Mouse (Mus musculus): ENCODE results near the gene Cxcl17. TPM values are rescaled to one million over a fixed set of nuclear protein-coding genes. Genes with fewer than 3 reads are reported as not detected.
"Not testable (repeated sequence)": the region's sequence is repeated elsewhere in the genome, so short reads cannot be mapped to it uniquely, and the experiment has no call there.

The Cxcl17 gene
- polyA plus RNA-seq, 1 experiment from 2014 or later = 0.15 TPM

GRCm38 (mm10) chr7:25428321-25428720 lies 15.6 kb upstream of the Cxcl17 start:
- Histone ChIP-seq H3K4me2 (ENCODE audit: low read depth, low read length) (no peak overlapping the region), H3K27me3 (ENCODE audit: control insufficient read depth, insufficient read depth, low read depth, low read length) (no peaks in the 10 kb centered on the region), H3K36me3 (ENCODE audit: control insufficient read depth, insufficient read depth) (no peaks in the 10 kb centered on the region), H3K27ac (ENCODE audit: low read length) (no peak overlapping the region), H3K4me3 (ENCODE audit: low read depth, low read length) (no peak overlapping the region), H3K9me3 (replicated peaks; ENCODE audit: control insufficient read depth, low read length) (no peaks in the 10 kb centered on the region), H3K9ac (ENCODE audit: low read depth, low read length) (no peak overlapping the region), H3K4me1 (ENCODE audit: control insufficient read depth, low read depth, low read length) (no peaks in the 10 kb centered on the region)
- ATAC-seq (ENCODE audit: low read depth) = no peak
- WGBS (ENCODE audit: insufficient replicate concordance) = 64% methylated on average over 3 of the region's 3 CpGs

- 0 out of 2 replicates have a peak, but pooled peaks have one; percentile 13 for ATAC-seq (ENCODE audit: low read depth)
- Histone ChIP-seq H3K4me3 (ENCODE audit: low read depth, low read length) (no peak overlapping the region), H3K9ac (ENCODE audit: low read depth, low read length) (no peak overlapping the region), H3K9me3 (replicated peaks; ENCODE audit: control insufficient read depth, low read length) (no peaks in the 10 kb centered on the region), H3K36me3 (ENCODE audit: control insufficient read depth, insufficient read depth) (no peaks in the 10 kb centered on the region), H3K4me1 (ENCODE audit: control insufficient read depth, low read depth, low read length) (no peaks in the 10 kb centered on the region), H3K4me2 (ENCODE audit: low read depth, low read length) (no peak overlapping the region), H3K27ac (ENCODE audit: low read length) (peak overlapping the region; percentile 38), H3K27me3 (ENCODE audit: control insufficient read depth, insufficient read depth, low read depth, low read length) (no peaks in the 10 kb centered on the region)
- 44% methylated on average over 5 of the region's 5 CpGs for WGBS (ENCODE audit: insufficient replicate concordance)
These were observed 14.5 kb upstream of the Cxcl17 start for GRCm38 (mm10) chr7:25427144-25427543.

- not testable (repeated sequence) for H3K4me1 ChIP-seq (ENCODE audit: control insufficient read depth, low read depth, low read length); H3K9me3 ChIP-seq (replicated peaks; ENCODE audit: control insufficient read depth, low read length); H3K27me3 ChIP-seq (ENCODE audit: control insufficient read depth, insufficient read depth, low read depth, low read length); H3K9ac ChIP-seq (ENCODE audit: low read depth, low read length); H3K36me3 ChIP-seq (ENCODE audit: control insufficient read depth, insufficient read depth); H3K27ac ChIP-seq (ENCODE audit: low read length); ATAC-seq (ENCODE audit: low read depth); H3K4me3 ChIP-seq (ENCODE audit: low read depth, low read length); H3K4me2 ChIP-seq (ENCODE audit: low read depth, low read length)
- 70% methylated on average over 4 of the region's 4 CpGs for WGBS (ENCODE audit: insufficient replicate concordance)
These were observed 13.7 kb upstream of the Cxcl17 start for GRCm38 (mm10) chr7:25426380-25426779.

- Histone ChIP-seq H3K27me3 (ENCODE audit: control insufficient read depth, insufficient read depth, low read depth, low read length) (no peaks in the 10 kb centered on the region), H3K36me3 (ENCODE audit: control insufficient read depth, insufficient read depth) (no peaks in the 10 kb centered on the region), H3K27ac (ENCODE audit: low read length) (no peak overlapping the region), H3K4me1 (ENCODE audit: control insufficient read depth, low read depth, low read length) (no peaks in the 10 kb centered on the region), H3K4me2 (ENCODE audit: low read depth, low read length) (no peak overlapping the region), H3K9me3 (replicated peaks; ENCODE audit: control insufficient read depth, low read length) (no peaks in the 10 kb centered on the region), H3K4me3 (ENCODE audit: low read depth, low read length) (no peak overlapping the region), H3K9ac (ENCODE audit: low read depth, low read length) (no peak overlapping the region)
- 29% methylated on average over 4 of the region's 4 CpGs for WGBS (ENCODE audit: insufficient replicate concordance)
- no peak for ATAC-seq (ENCODE audit: low read depth)
These were observed 11.7 kb upstream of the Cxcl17 start for GRCm38 (mm10) chr7:25424429-25424828.

GRCm38 (mm10) chr7:25422286-25422841 lies 9.7 kb upstream of the Cxcl17 start:
- Histone ChIP-seq H3K36me3 (ENCODE audit: control insufficient read depth, insufficient read depth) (no peaks in the 10 kb centered on the region), H3K4me1 (ENCODE audit: control insufficient read depth, low read depth, low read length) (no peaks in the 10 kb centered on the region), H3K9me3 (replicated peaks; ENCODE audit: control insufficient read depth, low read length) (no peaks in the 10 kb centered on the region), H3K9ac (ENCODE audit: low read depth, low read length) (no peak overlapping the region), H3K27me3 (ENCODE audit: control insufficient read depth, insufficient read depth, low read depth, low read length) (no peaks in the 10 kb centered on the region), H3K4me3 (ENCODE audit: low read depth, low read length) (no peak overlapping the region), H3K27ac (ENCODE audit: low read length) (no peak overlapping the region), H3K4me2 (ENCODE audit: low read depth, low read length) (no peak overlapping the region)
- ATAC-seq (ENCODE audit: low read depth) = no peak
- 70% methylated on average over 16 of the region's 16 CpGs for WGBS (ENCODE audit: insufficient replicate concordance)

GRCm38 (mm10) chr7:25419943-25420342 lies 7.3 kb upstream of the Cxcl17 start:
- Histone ChIP-seq H3K4me1 (ENCODE audit: control insufficient read depth, low read depth, low read length) (no peaks in the 10 kb centered on the region), H3K9me3 (replicated peaks; ENCODE audit: control insufficient read depth, low read length) (no peaks in the 10 kb centered on the region), H3K36me3 (ENCODE audit: control insufficient read depth, insufficient read depth) (no peaks in the 10 kb centered on the region), H3K4me3 (ENCODE audit: low read depth, low read length) (no peak overlapping the region), H3K4me2 (ENCODE audit: low read depth, low read length) (no peak overlapping the region), H3K9ac (ENCODE audit: low read depth, low read length) (no peak overlapping the region), H3K27ac (ENCODE audit: low read length) (no peak overlapping the region), H3K27me3 (ENCODE audit: control insufficient read depth, insufficient read depth, low read depth, low read length) (no peaks in the 10 kb centered on the region)
- ATAC-seq (ENCODE audit: low read depth) = no peak; the same call in 1 of the 2 replicates
- 56% methylated on average over 4 of the region's 4 CpGs for WGBS (ENCODE audit: insufficient replicate concordance)

GRCm38 (mm10) chr7:25419536-25419935 lies 6.8 kb upstream of the Cxcl17 start:
- WGBS (ENCODE audit: insufficient replicate concordance) = 76% methylated on average over 8 of the region's 8 CpGs
- Histone ChIP-seq H3K36me3 (ENCODE audit: control insufficient read depth, insufficient read depth) (no peaks in the 10 kb centered on the region), H3K9ac (ENCODE audit: low read depth, low read length) (no peak overlapping the region), H3K27me3 (ENCODE audit: control insufficient read depth, insufficient read depth, low read depth, low read length) (no peaks in the 10 kb centered on the region), H3K4me2 (ENCODE audit: low read depth, low read length) (no peak overlapping the region), H3K4me3 (ENCODE audit: low read depth, low read length) (no peak overlapping the region), H3K9me3 (replicated peaks; ENCODE audit: control insufficient read depth, low read length) (no peaks in the 10 kb centered on the region), H3K27ac (ENCODE audit: low read length) (no peak overlapping the region), H3K4me1 (ENCODE audit: control insufficient read depth, low read depth, low read length) (no peaks in the 10 kb centered on the region)
- no peak for ATAC-seq (ENCODE audit: low read depth)

GRCm38 (mm10) chr7:25417597-25417996 lies 4.9 kb upstream of the Cxcl17 start:
- no peaks in the 10 kb centered on the region for H3K27me3 ChIP-seq (ENCODE audit: control insufficient read depth, insufficient read depth, low read depth, low read length)
- H3K4me2 ChIP-seq (ENCODE audit: low read depth, low read length) = no peak overlapping the region
- H3K9ac ChIP-seq (ENCODE audit: low read depth, low read length) = no peak overlapping the region
- H3K36me3 ChIP-seq (ENCODE audit: control insufficient read depth, insufficient read depth) = no peaks in the 10 kb centered on the region
- H3K27ac ChIP-seq (ENCODE audit: low read length) = no peak overlapping the region
- H3K4me1 ChIP-seq (ENCODE audit: control insufficient read depth, low read depth, low read length) = no peaks in the 10 kb centered on the region
- 34% methylated on average over 1 of the region's 1 CpGs for WGBS (ENCODE audit: insufficient replicate concordance)
- ATAC-seq (ENCODE audit: low read depth) = no peak
- no peak overlapping the region for H3K4me3 ChIP-seq (ENCODE audit: low read depth, low read length)
- no peaks in the 10 kb centered on the region for H3K9me3 ChIP-seq (replicated peaks; ENCODE audit: control insufficient read depth, low read length)

- Histone ChIP-seq H3K36me3 (ENCODE audit: control insufficient read depth, insufficient read depth) (no peaks in the 10 kb centered on the region), H3K4me1 (ENCODE audit: control insufficient read depth, low read depth, low read length) (no peaks in the 10 kb centered on the region), H3K4me2 (ENCODE audit: low read depth, low read length) (no peak overlapping the region), H3K9me3 (replicated peaks; ENCODE audit: control insufficient read depth, low read length) (no peaks in the 10 kb centered on the region), H3K4me3 (ENCODE audit: low read depth, low read length) (no peak overlapping the region), H3K27me3 (ENCODE audit: control insufficient read depth, insufficient read depth, low read depth, low read length) (no peaks in the 10 kb centered on the region), H3K27ac (ENCODE audit: low read length) (no peak overlapping the region), H3K9ac (ENCODE audit: low read depth, low read length) (no peak overlapping the region)
- 60% methylated on average over 3 of the region's 3 CpGs for WGBS (ENCODE audit: insufficient replicate concordance)
- ATAC-seq (ENCODE audit: low read depth) = no peak
These were observed 825 bp downstream of the Cxcl17 start for GRCm38 (mm10) chr7:25411861-25412260.
